Mouse (Mus musculus): ENCODE measurements at regions not wholly inside any gene's neighbourhood (a gene's known extent, or its start where the extent isn't known, plus 50 kb on each side); places are given as distances from the start of the nearest gene placed in this dataset.

DNA sequence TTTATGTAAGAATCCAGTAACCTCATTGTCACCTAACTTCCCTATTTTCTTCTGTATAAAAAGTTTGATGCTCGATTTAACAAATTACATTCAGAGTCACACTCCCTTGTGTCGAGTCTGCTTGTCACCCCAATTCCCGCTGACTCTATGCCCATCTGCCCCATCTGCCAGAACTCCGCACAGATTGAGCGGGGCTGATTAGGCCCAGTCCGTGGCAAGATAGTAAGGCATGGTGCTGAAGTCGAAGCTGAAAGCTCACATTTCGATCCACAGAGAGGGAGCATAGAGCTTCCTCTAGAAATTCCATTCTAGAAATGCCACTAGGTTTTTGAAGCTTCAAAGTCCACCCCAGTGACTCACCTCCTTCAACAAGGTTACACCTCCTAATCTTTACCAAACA is 210.7 kb upstream of the Akirin2 start:
- no peak for DNase-seq

DNA sequence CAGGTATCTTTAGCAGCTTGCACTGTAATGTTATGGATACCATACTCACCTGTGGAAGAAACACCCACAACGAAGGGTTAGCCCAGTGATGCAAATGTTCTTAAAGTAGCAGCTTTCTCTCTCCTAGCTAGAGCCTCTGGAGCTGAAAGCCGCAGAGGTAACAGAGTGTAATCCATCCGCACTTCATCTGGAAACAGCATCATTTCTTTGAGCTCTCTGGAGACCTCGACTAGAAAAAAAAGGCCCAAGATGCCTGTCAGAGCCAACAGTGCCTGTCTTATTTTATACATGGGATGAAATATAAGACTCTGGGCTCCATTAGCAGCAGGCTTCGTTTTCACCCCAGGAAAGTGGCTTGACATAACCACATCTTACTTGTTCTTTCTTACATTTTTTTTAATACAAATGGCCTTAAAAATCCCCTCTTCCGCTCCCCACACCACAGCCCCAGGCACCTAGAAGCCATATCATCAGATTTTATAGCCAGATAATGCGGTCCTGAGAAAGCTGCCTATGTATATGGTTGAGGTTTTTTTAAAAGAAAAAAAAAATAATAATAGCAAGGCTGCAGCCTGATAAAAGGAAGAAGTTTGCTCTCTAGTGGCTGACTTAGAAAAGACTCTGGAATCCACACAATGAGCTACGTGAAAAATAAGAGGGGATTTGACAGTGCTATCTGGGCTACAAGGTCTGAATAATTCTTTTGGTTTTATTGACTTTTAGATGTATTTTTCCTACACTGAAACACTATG is 179.3 kb upstream of the Akirin2 start:
- peak; percentile 7 for DNase-seq

GRCm38 (mm10) chr4:34386338-34386967 is 164.3 kb upstream of the Akirin2 start:
- no peak for DNase-seq

- no peak for DNase-seq
These were observed 159.2 kb upstream of the Akirin2 start for GRCm38 (mm10) chr4:34391499-34391898.

DNA sequence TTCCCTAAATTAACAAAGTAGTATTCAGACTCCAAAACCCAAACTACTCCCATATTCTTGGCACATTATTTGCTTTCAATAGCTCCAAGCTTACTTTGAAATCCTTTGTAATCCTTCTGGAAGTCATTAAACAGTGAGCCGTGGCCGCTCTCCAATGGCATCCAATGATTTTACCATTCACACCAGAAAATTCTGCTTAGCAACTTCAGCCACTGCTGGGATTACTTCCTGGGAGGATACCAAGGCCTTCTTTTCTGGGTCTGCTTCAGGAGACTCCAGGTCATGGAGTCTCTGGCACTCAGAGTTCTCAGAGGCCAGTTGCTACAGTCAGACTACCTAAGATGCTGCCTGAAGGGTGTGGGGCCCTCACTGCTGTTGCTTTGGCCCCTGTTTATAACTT is 147.7 kb upstream of the Akirin2 start:
- no peak for DNase-seq

GRCm38 (mm10) chr4:34407181-34407580 is 143.6 kb upstream of the Akirin2 start:
- DNase-seq: no peak

DNA sequence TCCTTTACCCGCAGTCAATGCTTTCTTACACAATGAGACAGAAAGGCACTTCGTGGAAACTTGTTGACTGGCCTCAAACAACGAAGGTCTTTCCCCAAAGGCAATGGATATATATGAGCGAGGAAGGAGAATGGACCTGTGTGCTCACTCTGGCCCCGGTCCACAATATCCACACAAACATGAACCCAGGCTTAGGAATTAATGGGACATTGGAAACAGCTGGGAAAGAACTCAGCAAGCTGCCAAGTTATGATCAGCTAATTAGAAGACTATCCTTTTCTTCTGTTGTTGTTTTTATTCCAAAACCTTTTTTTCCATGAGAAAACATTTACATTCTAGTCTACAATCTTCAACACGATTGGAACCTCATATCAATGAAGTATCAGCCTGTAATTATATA is 129.8 kb upstream of the Akirin2 start:
- DNase-seq: no peak

GRCm38 (mm10) chr4:34424131-34424646 is 126.5 kb upstream of the Akirin2 start:
- no peak for DNase-seq

- no peak for DNase-seq
These were observed 121.7 kb upstream of the Akirin2 start for GRCm38 (mm10) chr4:34429003-34429402.

DNA sequence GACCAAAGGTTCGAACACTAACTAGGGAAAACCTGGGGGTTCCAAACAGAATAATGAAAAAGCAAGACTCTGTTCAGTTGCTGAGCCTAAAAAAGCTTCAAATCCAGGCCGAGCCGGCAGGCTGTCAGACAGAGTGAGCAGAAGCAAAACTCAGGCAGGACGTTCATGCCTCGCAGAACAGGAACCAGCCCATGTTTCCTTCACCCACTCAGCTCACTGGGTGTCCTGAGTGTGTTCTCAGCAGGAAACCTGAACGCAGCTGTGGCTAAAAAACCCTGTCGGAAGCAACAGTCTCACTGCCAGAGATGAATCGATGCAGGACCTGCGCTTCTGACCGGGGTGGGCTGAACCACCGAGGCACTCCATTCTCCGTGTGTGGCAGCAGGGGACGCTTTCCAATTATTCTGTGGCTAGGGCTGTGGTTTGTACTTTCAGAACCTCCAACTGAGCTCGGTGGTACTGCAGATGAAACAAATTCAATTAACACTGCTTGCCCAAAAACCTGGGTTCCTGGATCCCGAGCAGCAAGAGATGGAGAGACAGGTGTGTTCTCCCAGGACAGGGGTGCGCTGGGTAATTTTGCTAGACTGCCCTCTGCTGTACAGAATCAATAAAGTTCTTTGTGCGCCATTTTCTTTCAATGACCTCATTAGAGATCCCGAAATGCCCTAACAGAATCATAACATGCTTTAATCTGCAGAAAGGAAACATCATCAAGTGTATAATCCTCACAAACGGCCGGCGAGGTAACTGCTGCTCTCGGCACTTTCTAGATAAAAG is 121.1 kb upstream of the Akirin2 start:
- no peak for DNase-seq

GRCm38 (mm10) chr4:34437316-34437715 is 113.4 kb upstream of the Akirin2 start:
- DNase-seq: no peak

DNA sequence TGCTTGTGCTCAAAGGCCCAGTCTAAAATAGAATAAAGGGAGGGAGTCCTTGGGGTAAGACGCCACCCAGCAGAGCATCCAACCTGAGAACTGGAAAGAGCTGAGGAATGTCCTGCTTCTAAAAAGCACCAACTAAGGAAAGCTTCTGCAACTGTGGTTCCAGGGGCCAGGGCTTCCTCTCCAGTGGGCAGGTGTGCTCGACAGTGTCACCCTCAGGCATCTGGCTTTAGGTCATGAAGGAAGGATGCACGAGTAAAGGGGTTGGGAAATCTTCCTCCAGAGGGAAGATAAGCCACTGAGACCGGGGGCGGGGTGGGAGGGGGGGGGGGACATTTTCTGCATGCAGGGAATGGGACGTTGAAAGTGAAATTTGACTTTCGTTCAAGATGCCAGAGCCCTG is 101.2 kb upstream of the Akirin2 start:
- no peak for DNase-seq

DNA sequence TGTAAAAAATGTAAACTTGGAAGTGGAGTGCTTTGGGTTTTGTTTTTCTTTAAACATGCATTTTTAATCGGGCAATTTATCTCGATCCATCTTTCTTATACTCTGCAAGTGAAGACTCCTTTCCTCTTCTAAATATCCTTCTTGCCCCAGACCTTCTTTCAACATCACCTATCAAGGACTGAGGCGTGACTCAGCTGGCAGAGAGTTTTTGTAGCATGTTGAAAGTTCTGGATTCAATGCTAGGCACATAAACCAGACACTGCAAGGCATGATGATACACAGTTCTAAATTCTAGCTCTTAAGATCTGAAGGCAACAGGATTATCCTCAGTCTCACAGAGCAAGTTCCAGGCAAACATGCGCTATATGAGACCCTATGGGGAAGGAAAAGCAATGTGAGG is 88.1 kb upstream of the Akirin2 start:
- no peak for DNase-seq

- no peak for DNase-seq
These were observed 84.9 kb upstream of the Akirin2 start for GRCm38 (mm10) chr4:34465845-34466244.

- no peak for DNase-seq
These were observed 84.4 kb upstream of the Akirin2 start for GRCm38 (mm10) chr4:34466309-34466708.

DNA sequence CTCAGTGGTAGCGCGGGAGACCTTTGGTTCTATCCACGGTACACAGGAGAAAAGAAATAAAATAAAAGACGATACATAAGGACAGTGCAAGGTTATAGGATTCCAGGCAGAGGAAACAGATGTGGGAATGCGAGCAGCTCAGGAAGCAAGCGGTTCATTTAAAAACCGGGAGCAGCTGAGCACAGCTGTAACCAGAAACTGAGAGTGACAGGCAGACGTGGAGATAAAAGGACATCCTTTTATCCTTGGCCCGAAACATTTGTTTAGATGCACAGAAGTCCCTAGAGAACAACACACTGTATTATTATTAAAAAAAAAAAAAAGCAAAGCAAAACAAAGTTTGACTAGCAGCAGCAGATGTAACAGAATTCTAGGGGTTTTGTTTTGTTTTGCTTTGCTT is 82.6 kb upstream of the Akirin2 start:
- DNase-seq: no peak

- no peak for DNase-seq
These were observed 74.8 kb upstream of the Akirin2 start for GRCm38 (mm10) chr4:34475792-34476448.

DNA sequence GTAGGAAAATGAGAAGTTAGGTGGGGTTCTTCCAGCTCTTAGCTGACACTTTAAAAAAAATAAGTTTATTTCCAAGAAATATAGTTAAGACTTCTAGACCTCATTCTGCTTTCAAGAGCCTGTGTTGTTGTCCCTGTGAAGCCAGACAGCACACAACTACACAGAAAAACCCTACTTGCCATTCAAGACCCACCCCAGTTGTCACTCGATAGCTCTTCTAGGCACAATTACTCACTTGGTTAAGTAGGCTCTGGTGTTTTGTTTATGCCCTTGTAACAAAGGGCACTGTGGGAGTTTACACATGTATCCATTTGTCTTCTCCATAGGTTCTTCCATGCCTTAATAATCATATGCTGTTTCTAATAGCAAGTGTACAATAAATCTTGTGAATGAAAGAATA is 66.5 kb upstream of the Akirin2 start:
- no peak for DNase-seq

- no peak for DNase-seq
These were observed 65.2 kb upstream of the Akirin2 start for GRCm38 (mm10) chr4:34485574-34485973.

DNA sequence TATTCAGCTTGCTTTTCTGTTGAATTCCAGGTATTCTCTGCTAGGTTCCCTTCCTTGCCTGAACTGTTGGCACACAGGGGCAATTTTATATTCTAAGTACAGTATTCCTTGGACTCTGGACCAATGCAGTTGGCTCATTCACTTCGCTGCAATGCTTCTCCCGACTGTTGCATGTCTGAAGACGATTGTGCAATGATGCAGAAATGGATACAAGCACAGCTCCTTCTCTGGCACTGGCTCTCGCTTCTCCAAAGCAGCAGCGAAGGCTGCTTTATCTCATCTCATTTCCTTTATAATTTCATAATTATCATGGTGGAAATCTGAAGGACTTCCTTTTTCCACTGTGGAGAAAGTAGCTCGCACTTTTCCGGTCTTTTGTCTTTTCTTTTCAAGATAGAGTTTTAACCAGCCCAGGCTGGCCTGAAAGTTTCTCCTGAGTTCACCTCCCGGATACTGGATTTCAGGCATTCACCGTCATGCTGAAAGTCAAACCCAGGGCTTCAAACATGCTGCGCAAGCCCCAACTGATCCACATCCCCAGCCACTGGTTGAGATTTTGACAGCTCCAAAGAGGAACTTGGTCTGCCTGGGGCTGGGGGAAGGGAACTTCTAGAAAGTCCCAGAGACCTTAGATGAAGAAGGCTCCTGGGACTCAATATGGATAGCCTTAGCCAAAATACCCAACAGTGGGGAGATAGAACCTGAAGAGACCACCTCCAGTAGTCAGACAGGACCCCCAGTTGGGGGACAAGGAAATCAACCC is 55.6 kb upstream of the Akirin2 start:
- no peak for DNase-seq

DNA sequence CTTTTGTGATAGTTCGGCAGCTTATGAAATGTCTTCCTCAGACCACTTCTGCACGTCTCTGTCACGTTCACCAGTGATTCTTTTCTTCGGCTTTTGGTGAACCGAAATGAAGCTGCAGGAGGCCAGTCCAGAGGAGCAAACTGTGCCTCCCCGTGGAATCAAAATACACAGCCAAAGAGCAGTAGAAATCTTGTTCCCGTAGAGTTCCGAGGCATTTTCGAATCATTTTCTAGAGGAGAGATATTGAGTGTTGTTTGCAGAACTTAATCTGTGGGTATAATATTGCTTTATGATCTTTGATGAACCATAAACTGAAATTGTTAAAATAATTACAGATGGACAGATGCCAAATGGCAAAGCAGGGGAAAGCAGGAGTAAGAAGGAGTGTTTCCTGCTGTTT is 52.4 kb upstream of the Akirin2 start:
- DNase-seq: no peak

GRCm38 (mm10) chr4:34498781-34499180 is 52.0 kb upstream of the Akirin2 start:
- no peak for DNase-seq

Data from embryo, embryonic 11 days (tissue).